Mouse (Mus musculus) forebrain, postnatal 0 days (tissue): ENCODE data around the gene Rfc1. TPM values are rescaled to one million over a fixed set of nuclear protein-coding genes. Genes with fewer than 3 reads are reported as not detected.
A peak's percentile ranks its signal among the peaks of the same experiment; 100 is the strongest.

ENCODE experiments used
- ATAC-seq: fragments of 200-750 bp; cut with Nextera tagmentation; 2 replicates; pipeline ENCODE4 v1.8.0; 2017; ENCODE audit warnings: mild to moderate bottlenecking, moderate library complexity
- DNase-seq: peaks from one replicate; pipeline ENCODE4 v3.0.0-alpha.2; 2015
- H3K27ac ChIP-seq: fragments of 300-500 bp; sonication (generic); 2 replicates; pipeline ENCODE4 v1.5.1; 2014; ENCODE audit warnings: low read depth, mild to moderate bottlenecking, antibody characterized with exemption, low read length, moderate library complexity, mixed read lengths
- H3K27me3 ChIP-seq: fragments of 300-500 bp; sonication (generic); 2 replicates; pipeline ENCODE4 v1.6.1; 2014; ENCODE audit warnings: mild to moderate bottlenecking, low read length, mixed read lengths; ENCODE audit not compliant: insufficient read depth
- H3K36me3 ChIP-seq: fragments of 300-500 bp; sonication (generic); 2 replicates; pipeline ENCODE4 v1.6.1; 2014; ENCODE audit warnings: mild to moderate bottlenecking, moderate library complexity; ENCODE audit not compliant: insufficient read depth
- H3K4me1 ChIP-seq: fragments of 300-500 bp; sonication (generic); 2 replicates; pipeline ENCODE4 v1.6.1; 2014; ENCODE audit warnings: antibody characterized with exemption; ENCODE audit not compliant: insufficient read depth
- H3K4me2 ChIP-seq: fragments of 300-500 bp; sonication (generic); 2 replicates; pipeline ENCODE4 v1.6.1; 2014; ENCODE audit warnings: low read depth, mild to moderate bottlenecking, moderate library complexity
- H3K4me3 ChIP-seq: fragments of 300-500 bp; sonication (generic); 2 replicates; pipeline ENCODE4 v1.5.1; 2014; ENCODE audit warnings: low read depth, low read length, mixed read lengths
- H3K9ac ChIP-seq: fragments of 300-500 bp; sonication (generic); 2 replicates; pipeline ENCODE4 v1.6.1; 2014; ENCODE audit warnings: mild to moderate bottlenecking
- H3K9me3 ChIP-seq: fragments of 300-500 bp; sonication (generic); 2 replicates; pipeline ENCODE4 v1.6.1; 2016; ENCODE audit warnings: low read length
- CTCF ChIP-seq: sonication (generic); IDR thresholded peaks from 2 replicates; pipeline ENCODE4 v1.5.1; 2016; ENCODE audit warnings: antibody characterized with exemption, control low read depth, low read depth
- WGBS: fragments of 180-500 bp; shearing (Covaris S2); extraction: QIAGEN DNeasy Blood & Tissue Kit; methylation state at CpG from one replicate; pipeline ENCODE4 v1.1.7; 2014; 5-methylcytosine and 5-hydroxymethylcytosine counted together
- polyA plus RNA-seq: library from polyadenylated mRNA; unstranded; fragments of >200 nt; fragmentation: Nextera tagmentation; extraction: Ambion mirVana; gene quantifications from 2 replicates; pipeline ENCODE4 v1.2.1, GENCODE M21; 2015
- total RNA-seq: library from RNA; depleted of rRNA; stranded (reverse); fragments of >200 nt; gene quantifications from 2 replicates; pipeline ENCODE4 v1.2.3, GENCODE M21; 2014

The Rfc1 gene
- total and polyA plus RNA-seq, 2 experiments from 2014 or later = 27.8 to 37.9 TPM

- Histone ChIP-seq H3K27ac (no peak overlapping the region), H3K36me3 (no peaks in the 10 kb centered on the region), H3K4me3 (no peak overlapping the region), H3K9ac (no peak overlapping the region), H3K4me2 (no peak overlapping the region), H3K27me3 (no peaks in the 10 kb centered on the region), H3K9me3 (no peaks in the 10 kb centered on the region), H3K4me1 (no peaks in the 10 kb centered on the region)
- no peak for DNase-seq
- ATAC-seq = no peak
- no peak for TF ChIP-seq CTCF
- WGBS = 85% methylated on average over 3 of the region's 3 CpGs
Measured at GRCm38 (mm10) chr5:65354097-65354496, 18.6 kb upstream of the Rfc1 start.

- no peak overlapping the region for H3K27ac ChIP-seq
- H3K4me2 ChIP-seq = no peak overlapping the region
- H3K9me3 ChIP-seq = no peaks in the 10 kb centered on the region
- DNase-seq (no peak), ATAC-seq (no peak)
- H3K4me1 ChIP-seq = no peaks in the 10 kb centered on the region
- H3K4me3 ChIP-seq = no peak overlapping the region
- no peak overlapping the region for H3K9ac ChIP-seq
- TF ChIP-seq CTCF = no peak
- WGBS = 81% methylated on average over 10 of the region's 10 CpGs
- no peaks in the 10 kb centered on the region for H3K36me3 ChIP-seq
- no peaks in the 10 kb centered on the region for H3K27me3 ChIP-seq
Measured at GRCm38 (mm10) chr5:65350508-65350907, 15.0 kb upstream of the Rfc1 start.

GRCm38 (mm10) chr5:65348168-65348567 lies 12.7 kb upstream of the Rfc1 start, which contains the start of gene Klb:
Gene Klb, plus strand, starts transcription at chr5:65348314.
- no peak for DNase-seq
- H3K4me3 ChIP-seq = no peak within 1 kb of the TSS
- no peaks in the 10 kb centered on the region for H3K36me3 ChIP-seq
- ATAC-seq = no peak
- H3K4me2 ChIP-seq = 0 out of 2 replicates have a peak within 1 kb of the TSS, but pooled peaks have one; percentile 8
- no peaks in the 10 kb centered on the region for H3K9me3 ChIP-seq
- H3K4me1 ChIP-seq = no peaks in the 10 kb centered on the region
- no peak within 1 kb of the TSS for H3K9ac ChIP-seq
- whole genome bisulfite sequencing = 49% methylated on average over 15 of the region's 15 CpGs
- H3K27me3 ChIP-seq = no peaks in the 10 kb centered on the region
- no peak within 1 kb of the TSS for H3K27ac ChIP-seq
- no peak for TF ChIP-seq CTCF

- Histone ChIP-seq H3K27me3 (no peaks in the 10 kb centered on the region), H3K27ac (no peak overlapping the region), H3K4me2 (no peak overlapping the region), H3K9ac (no peak overlapping the region), H3K36me3 (no peaks in the 10 kb centered on the region), H3K9me3 (no peaks in the 10 kb centered on the region), H3K4me1 (0 out of 2 replicates have a peak, but pooled peaks cover 5% of the 10 kb centered on the region), H3K4me3 (no peak overlapping the region)
- ATAC-seq (no peak), DNase-seq (no peak)
- 65% methylated on average over 4 of the region's 4 CpGs for WGBS
- TF ChIP-seq CTCF = no peak
Measured at GRCm38 (mm10) chr5:65340167-65340566, 4.7 kb upstream of the Rfc1 start.

- Histone ChIP-seq H3K4me1 (0 out of 2 replicates have a peak, but pooled peaks cover 5% of the 10 kb centered on the region), H3K9ac (no peak overlapping the region), H3K36me3 (no peaks in the 10 kb centered on the region), H3K27ac (no peak overlapping the region), H3K4me3 (no peak overlapping the region), H3K27me3 (no peaks in the 10 kb centered on the region), H3K9me3 (no peaks in the 10 kb centered on the region), H3K4me2 (no peak overlapping the region)
- no peak for DNase-seq
- 0 out of 2 replicates have a peak, but pooled peaks have one; percentile 5 for TF ChIP-seq CTCF
- ATAC-seq = no peak
- 89% methylated on average over 6 of the region's 6 CpGs for WGBS
Measured at GRCm38 (mm10) chr5:65338394-65338793, 2.9 kb upstream of the Rfc1 start.

- H3K9ac ChIP-seq = no peak overlapping the region
- WGBS = 25% methylated on average over 4 of the region's 4 CpGs
- H3K27ac ChIP-seq = no peak overlapping the region
Measured at GRCm38 (mm10) chr5:65336075-65336355, 545 bp upstream of the Rfc1 start.

GRCm38 (mm10) chr5:65334788-65335187 lies 682 bp downstream of the Rfc1 start:
- H3K9me3 ChIP-seq = no peaks in the 10 kb centered on the region
- H3K27ac ChIP-seq = no peak overlapping the region
- peak overlapping the region; percentile 59 for H3K9ac ChIP-seq
- no peak for TF ChIP-seq CTCF
- H3K4me1 ChIP-seq = 0 out of 2 replicates have a peak, but pooled peaks cover 5% of the 10 kb centered on the region
- ATAC-seq (no peak), DNase-seq (no peak)
- H3K4me3 ChIP-seq = peak overlapping the region; percentile 60
- H3K4me2 ChIP-seq = peak overlapping the region; percentile 58
- H3K36me3 ChIP-seq = no peaks in the 10 kb centered on the region
- WGBS = 12% methylated on average over 8 of the region's 8 CpGs
- H3K27me3 ChIP-seq = no peaks in the 10 kb centered on the region

More at GRCm38 (mm10) chr5:65336075-65336355, 545 bp upstream of the Rfc1 start:
- DNase-seq (peak; percentile 1), ATAC-seq (no peak)
- H3K9me3 ChIP-seq = no peaks in the 10 kb centered on the region
- peak overlapping the region; percentile 60 for H3K4me3 ChIP-seq
- 0 out of 2 replicates have a peak, but pooled peaks cover 5% of the 10 kb centered on the region for H3K4me1 ChIP-seq
- no peaks in the 10 kb centered on the region for H3K36me3 ChIP-seq
- peak overlapping the region; percentile 58 for H3K4me2 ChIP-seq
- no peak for TF ChIP-seq CTCF
- no peaks in the 10 kb centered on the region for H3K27me3 ChIP-seq

GRCm38 (mm10) chr5:65329971-65330370 lies 5.5 kb downstream of the Rfc1 start:
- Histone ChIP-seq H3K36me3 (no peaks in the 10 kb centered on the region), H3K4me3 (no peak overlapping the region), H3K4me1 (no peaks in the 10 kb centered on the region), H3K4me2 (no peak overlapping the region), H3K9me3 (no peaks in the 10 kb centered on the region), H3K27ac (no peak overlapping the region), H3K9ac (no peak overlapping the region), H3K27me3 (no peaks in the 10 kb centered on the region)
- WGBS = 88% methylated on average over 3 of the region's 3 CpGs
- TF ChIP-seq CTCF = no peak
- DNase-seq = no peak
- no peak for ATAC-seq
